Mouse (Mus musculus) liver, adult 2 months (tissue): ENCODE results near the gene Nlrc3.

Experiments used
- CTCF ChIP-seq: fragments of 200-500 bp; IDR thresholded peaks from 2 replicates; pipeline ENCODE4 v1.5.1; 2011; ENCODE audit warnings: low read depth, low read length, control low read depth
- POLR2A ChIP-seq: fragments of 200-500 bp; IDR thresholded peaks from 2 replicates; pipeline ENCODE4 v1.6.1; 2011; ENCODE audit warnings: low read length, control low read depth; ENCODE audit not compliant: insufficient read depth; ENCODE audit errors: extremely low read depth

DNA sequence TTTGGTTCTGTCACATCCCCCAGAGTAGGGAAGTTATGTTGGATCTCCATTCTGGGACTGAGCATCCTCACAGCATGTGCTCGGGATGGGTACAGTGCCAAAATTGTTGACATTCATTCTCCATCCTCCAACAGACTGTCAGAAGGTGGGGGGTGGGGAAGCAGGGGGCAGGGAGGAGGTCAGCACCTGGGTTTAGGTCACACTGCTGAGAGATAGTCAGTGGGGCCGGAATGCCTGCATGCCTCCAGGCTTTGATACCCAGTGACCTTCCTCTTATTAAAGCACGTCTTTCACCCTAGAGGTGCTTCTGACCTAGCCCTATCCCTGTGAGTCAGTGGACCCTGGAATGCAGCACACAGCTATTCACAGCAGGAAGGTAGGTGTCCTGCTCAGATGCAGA, 280 bp upstream of the Nlrc3 start:
- TF ChIP-seq CTCF (no peak), POLR2A (no peak)
